Mouse (Mus musculus): Measurements from ENCODE around the gene Prune1. TPM values are rescaled to one million over a fixed set of nuclear protein-coding genes. Genes with fewer than 3 reads are reported as not detected.
A peak's percentile ranks its signal among the peaks of the same experiment; 100 is the strongest.

The Prune1 gene
- total RNA-seq, 2 experiments from 2014 or later = 25.5 to 25.6 TPM

GRCm38 (mm10) chr3:95277149-95277551 is 4.7 kb downstream of the Prune1 start:
- DNase-seq = peak; percentile 48 to 56

GRCm38 (mm10) chr3:95276428-95276934 is 5.4 kb downstream of the Prune1 start:
- no peak for DNase-seq

- DNase-seq = no peak
Observed at GRCm38 (mm10) chr3:95275161-95275560, 6.7 kb downstream of the Prune1 start.

GRCm38 (mm10) chr3:95274453-95274852 is 7.4 kb downstream of the Prune1 start:
- no peak for DNase-seq

- DNase-seq = no peak
Observed at GRCm38 (mm10) chr3:95273471-95273870, 8.4 kb downstream of the Prune1 start.

- DNase-seq = no peak
Observed at GRCm38 (mm10) chr3:95270766-95271364, 11.0 kb downstream of the Prune1 start.

- DNase-seq = no peak
Observed at GRCm38 (mm10) chr3:95269789-95270188, 12.1 kb downstream of the Prune1 start.

GRCm38 (mm10) chr3:95267855-95268254 is 14.0 kb downstream of the Prune1 start:
- no peak for DNase-seq

- DNase-seq = no peak
Observed at GRCm38 (mm10) chr3:95266052-95266451, 15.8 kb downstream of the Prune1 start.

- no peak for DNase-seq
Observed at GRCm38 (mm10) chr3:95264724-95265123, 17.2 kb downstream of the Prune1 start.

GRCm38 (mm10) chr3:95263089-95263739 is 18.7 kb downstream of the Prune1 start:
- DNase-seq = peak; percentile 76 to 84

- no peak for DNase-seq
Observed at GRCm38 (mm10) chr3:95261975-95262374, 19.9 kb downstream of the Prune1 start.

- DNase-seq = no peak
Observed at GRCm38 (mm10) chr3:95256931-95257330, 24.9 kb downstream of the Prune1 start.

GRCm38 (mm10) chr3:95250783-95251424 is 31.0 kb downstream of the Prune1 start, which contains the start of gene Bnipl:
TSS of gene Bnipl (minus strand) at chr3:95251193.
- no peak for DNase-seq

- DNase-seq = no peak
Observed at GRCm38 (mm10) chr3:95250361-95250760, 31.5 kb downstream of the Prune1 start.

- DNase-seq = no peak
Observed at GRCm38 (mm10) chr3:95247660-95248336, 34.1 kb downstream of the Prune1 start.

GRCm38 (mm10) chr3:95246465-95247231 is 35.2 kb downstream of the Prune1 start:
- DNase-seq = peak; percentile 50 to 55

- DNase-seq = no peak
Observed at GRCm38 (mm10) chr3:95243086-95243485, 38.8 kb downstream of the Prune1 start.

GRCm38 (mm10) chr3:95241498-95241897 is 40.4 kb downstream of the Prune1 start, which contains the start of gene Gm128:
TSS of gene Gm128 (minus strand) at chr3:95241598.
- no peak for DNase-seq

GRCm38 (mm10) chr3:95240900-95241299 is 41.0 kb downstream of the Prune1 start:
- no peak for DNase-seq

GRCm38 (mm10) chr3:95239971-95240370 is 41.9 kb downstream of the Prune1 start:
- DNase-seq = no peak

- no peak for DNase-seq
Observed at GRCm38 (mm10) chr3:95239022-95239421, 42.9 kb downstream of the Prune1 start.
